Mouse (Mus musculus) stomach, adult 2 months (tissue): Measurements from ENCODE around the gene Nfe2l3. TPM values are rescaled to one million over a fixed set of nuclear protein-coding genes. Genes with fewer than 3 reads are reported as not detected.

Source experiments
- polyA plus RNA-seq: library from polyadenylated mRNA; depleted of rRNA; stranded (reverse); fragments of >200 nt; gene quantifications from 2 replicates; pipeline ENCODE4 v1.2.3, GENCODE M21; 2012; rRNA removed

The Nfe2l3 gene
- 4.4 and 12.4 TPM in 2 replicates for polyA plus RNA-seq

GRCm38 (mm10) chr6:51432535-51433397 lies at the start of gene Nfe2l3:
Gene Nfe2l3, plus strand, starts transcription at chr6:51432670.

GRCm38 (mm10) chr6:51469715-51470310 lies 37.3 kb downstream of the Nfe2l3 start, which contains the start of gene Hnrnpa2b1:
Gene Hnrnpa2b1, minus strand, starts transcription at chr6:51469894.

GRCm38 (mm10) chr6:51470311-51471178 lies 38.1 kb downstream of the Nfe2l3 start, which contains the start of gene Cbx3:
Gene Cbx3, plus strand, starts transcription at chr6:51470360.

Other genes starting within 250 kb of the Nfe2l3 start
- gene Hnrnpa2b1, start 37.2 kb downstream of the Nfe2l3 start, polyA plus RNA-seq = 9.7 and 15.3 TPM in 2 replicates
- gene Cbx3, start 37.7 kb downstream of the Nfe2l3 start, polyA plus RNA-seq = 0.43 and 1.4 TPM in 2 replicates
- 0.31 and 0.38 TPM in 2 replicates for gene Snx10, start 91.2 kb downstream of the Nfe2l3 start, polyA plus RNA-seq